Mouse (Mus musculus): ENCODE measurements around the gene Mup19.
"Not testable (repeated sequence)": the region's sequence is repeated elsewhere in the genome, so short reads cannot be mapped to it uniquely, and the experiment has no call there.

GRCm38 (mm10) chr4:61808926-61809325, 26.9 kb upstream of the Mup19 start:
- not testable (repeated sequence) for TF ChIP-seq POLR2A (IDR thresholded peaks at IDR 0.05; ENCODE audit: control insufficient read depth, extremely low read depth, insufficient read depth, low read length, poor library complexity); CTCF (IDR thresholded peaks at IDR 0.05; ENCODE audit: borderline replicate concordance, control insufficient read depth, extremely low read depth, insufficient read depth, low read length, poor library complexity)
